Mouse (Mus musculus) ovary, postnatal 10 days (tissue): Measurements from ENCODE around the gene Prdx2.
A peak's percentile ranks its signal among the peaks of the same experiment; 100 is the strongest.

Source experiments
- DNase-seq: peaks from one replicate; pipeline ENCODE4 v3.0.0; 2022; ENCODE audit warnings: low spot score

Gene Prdx2

DNA sequence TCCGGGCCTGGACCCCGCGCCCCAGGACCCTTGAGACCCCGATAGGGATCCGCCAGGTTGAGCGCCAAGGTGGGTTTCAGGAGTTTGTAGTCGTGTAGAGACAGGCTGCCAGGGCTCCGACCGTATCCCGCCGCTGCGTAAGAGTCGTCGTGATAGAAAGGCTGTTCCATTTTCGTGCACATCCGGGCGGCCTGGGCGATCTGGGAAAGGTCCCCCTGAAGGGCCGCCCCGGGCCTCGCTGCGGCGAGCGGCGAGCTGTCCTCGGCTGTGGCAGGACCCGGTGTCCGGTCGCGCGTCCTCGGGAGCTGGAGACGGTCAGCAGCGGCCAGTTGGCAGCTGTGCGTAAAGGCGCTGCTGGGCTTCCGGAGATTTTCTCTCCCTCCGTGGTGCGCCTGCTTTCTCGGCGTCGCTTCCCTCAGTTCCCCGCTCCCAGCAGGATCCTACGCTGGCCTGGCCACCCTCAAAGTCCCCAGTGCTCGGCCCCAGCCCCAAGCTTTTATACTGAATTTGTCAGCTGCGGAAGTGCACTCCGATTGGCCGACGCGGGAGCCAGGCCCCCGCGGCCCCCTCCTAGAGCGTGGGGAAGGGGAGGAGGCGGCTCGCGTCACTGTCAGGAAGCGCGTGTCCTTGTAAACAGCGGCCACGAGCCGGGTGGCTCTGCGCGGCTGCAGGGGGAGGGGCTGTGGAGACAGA, 9.0 kb downstream of the Prdx2 start, which contains the start of gene Junb:
TSS of gene Junb (minus strand) at position 471 of the 693 bp plus-strand sequence.
- peak; percentile 94 for DNase-seq

DNA sequence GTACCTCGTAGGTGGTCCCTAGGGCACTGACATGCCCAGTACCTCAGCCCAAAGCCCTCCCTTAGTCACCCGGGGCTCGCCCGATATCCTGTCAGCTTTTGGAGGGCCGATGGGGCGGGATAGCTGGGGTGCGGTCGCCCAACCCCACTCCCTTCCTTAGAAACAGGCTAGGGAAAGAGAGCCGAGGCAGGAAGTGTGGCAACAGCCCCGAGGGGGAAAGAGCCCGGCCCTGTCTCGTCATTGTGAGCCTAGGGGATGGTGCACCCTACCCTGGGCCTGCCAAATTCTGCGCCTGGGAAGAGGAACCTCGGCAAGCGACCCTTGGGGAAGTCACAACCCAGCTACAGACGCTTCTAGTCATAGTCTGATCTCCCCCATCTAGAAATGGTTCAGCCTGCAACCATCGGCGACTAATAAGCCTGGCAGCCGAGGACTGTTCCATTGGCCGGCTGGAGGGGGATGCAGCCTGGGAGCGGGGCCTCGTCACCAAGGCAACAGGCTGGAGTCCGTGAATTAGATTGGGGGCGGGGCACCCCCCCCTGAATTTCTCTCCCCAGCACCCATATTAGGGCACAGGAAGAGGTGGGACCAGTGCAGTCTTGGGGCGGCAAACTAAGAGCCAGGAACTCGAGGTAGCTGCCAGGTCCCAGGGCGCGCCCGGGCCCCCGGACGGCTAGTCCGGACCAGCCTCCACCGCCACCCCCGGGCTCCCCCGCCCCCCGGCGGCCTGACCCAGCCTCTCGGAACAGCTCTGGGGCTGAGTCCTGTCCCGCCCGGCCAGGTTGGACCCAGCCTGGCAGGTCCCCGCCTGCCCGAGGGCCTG, 10.4 kb downstream of the Prdx2 start:
- DNase-seq, result peak; percentile 76

DNA sequence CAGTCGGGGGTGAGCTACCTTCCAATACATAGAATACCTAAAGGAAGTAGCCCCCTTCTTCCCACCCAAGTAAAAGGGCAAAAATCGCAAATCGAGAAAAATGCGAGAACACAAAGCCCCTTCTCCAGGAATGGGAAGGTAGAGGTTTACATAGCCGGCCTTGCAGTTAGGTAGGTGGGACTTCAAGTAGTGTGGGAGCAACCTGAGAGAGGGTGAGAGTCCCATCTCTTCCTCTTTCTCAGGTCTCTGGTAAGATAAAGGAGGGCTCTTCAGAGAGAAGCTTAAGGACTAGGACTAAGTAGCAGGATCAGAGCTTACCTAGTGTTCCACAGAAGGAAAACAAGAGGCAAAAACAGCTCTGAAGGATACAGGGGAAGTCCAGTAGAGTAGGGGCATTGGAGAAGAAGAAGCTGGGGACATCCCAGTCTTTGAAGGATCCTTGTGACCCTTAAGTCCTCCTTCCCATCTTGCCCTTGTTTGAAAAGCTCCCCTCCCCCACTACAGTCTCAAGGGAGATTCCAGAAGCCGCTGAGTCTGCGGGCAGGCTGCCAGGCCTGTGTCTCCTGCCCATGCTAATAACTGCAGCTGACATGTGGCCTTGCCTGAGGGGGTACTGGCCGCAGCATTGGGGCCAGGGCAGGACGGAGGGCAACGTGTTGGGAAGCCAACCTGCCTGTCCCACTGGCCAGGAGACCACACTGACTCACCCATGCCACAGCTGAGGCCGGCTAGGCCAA, 11.4 kb downstream of the Prdx2 start:
- DNase-seq, result no peak

DNA sequence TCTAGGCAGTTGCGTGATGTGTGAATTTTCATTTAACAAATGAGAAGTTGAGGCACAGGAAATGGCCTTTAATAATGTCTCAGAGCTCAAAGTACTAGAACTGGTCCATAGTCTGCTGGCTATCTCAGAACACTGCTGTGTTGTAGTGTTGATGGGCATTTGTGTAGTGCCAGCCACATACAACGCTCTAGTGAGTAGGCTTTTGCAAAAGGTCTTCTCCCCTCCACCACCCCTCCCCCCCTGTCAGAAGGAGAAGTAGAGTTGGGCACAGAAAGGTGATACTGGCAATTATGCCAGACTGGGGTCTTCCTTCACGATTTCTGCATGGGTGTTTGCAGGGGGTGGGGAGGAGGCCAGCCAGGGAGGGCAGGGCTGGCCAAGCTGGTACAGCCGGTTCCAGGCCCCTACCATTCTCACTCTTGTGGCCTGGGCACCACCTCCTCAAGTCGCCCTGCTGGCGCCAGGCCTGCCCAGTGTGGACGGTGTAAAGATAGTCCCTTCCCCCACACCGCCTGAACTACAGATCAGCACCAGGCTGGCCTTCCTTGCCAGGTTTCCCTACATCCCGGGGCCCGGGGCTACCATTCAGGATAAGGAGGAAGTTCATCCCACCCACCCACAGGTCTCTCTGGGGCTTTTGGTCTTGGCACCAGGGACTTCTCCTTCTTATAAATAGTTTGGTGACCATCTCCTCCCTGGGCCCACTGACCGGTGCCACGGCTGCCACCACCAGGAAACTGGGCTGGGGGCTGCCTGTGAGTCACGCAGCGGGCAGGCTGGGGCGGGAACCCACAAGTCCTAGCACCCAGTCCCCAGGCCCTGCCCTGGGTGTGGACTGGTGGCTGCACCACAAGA, 12.5 kb downstream of the Prdx2 start:
- no peak for DNase-seq

DNA sequence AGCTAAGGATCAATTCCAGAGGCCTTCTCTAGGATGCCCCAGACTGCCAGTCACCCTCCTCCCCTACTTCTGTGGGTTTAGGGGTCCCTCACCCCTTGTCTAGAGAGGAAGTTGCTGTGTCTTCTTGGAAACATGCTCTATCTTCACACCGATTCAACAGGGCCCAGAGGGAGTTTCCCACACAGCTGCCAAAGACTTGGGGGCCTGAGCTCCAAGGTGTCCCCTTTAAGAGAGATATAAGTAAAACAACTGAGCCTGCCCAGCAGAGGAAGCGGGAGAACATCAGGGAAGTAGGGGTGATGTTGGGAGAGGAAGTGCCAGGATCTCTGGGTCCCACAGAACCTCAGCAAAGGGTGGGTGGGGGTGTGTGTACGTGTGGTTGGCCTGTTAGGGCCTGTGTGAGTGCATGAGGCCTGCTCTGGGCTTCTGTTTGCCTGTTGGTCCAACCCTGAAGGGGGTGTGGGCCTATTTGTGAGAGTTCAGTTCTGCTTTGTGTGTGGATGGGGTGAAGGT, 13.2 kb downstream of the Prdx2 start:
- no peak for DNase-seq

DNA sequence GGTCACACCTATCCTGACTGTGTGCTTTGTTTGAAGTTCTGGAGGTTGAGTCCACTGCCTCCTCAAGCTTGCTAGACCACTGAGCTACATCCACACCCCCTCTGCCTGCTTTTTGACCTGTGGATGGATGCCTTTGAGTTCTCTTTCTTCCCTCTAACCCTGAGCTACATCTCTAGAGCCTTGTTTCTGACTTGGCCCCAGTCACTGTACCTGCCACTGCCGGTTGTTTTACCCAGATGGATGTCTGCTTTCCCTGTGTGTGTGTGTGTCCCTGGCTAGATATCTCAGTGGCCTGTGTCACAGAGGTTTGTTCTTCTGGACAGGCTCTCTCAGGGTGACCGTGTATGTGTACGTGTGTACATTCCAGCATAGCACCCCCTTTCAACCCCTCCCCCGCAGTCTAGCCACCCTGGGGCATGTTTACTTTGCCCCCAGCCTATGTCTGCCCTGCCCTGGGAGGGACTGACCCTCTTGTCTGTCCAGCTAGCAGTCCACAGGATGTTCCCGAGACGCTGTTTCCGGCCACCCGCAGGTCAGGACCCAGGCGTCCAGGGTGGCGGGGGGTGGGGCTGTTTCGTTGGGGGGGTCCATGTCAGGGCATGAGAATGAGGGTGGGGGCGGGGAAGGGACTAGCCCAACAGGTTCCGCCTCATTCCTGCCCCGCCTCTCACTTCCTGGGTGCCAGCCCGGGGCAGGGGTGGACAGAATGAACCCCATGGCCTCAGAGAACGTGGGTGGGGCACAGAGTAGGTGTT, 15.1 kb downstream of the Prdx2 start:
- no peak for DNase-seq

DNA sequence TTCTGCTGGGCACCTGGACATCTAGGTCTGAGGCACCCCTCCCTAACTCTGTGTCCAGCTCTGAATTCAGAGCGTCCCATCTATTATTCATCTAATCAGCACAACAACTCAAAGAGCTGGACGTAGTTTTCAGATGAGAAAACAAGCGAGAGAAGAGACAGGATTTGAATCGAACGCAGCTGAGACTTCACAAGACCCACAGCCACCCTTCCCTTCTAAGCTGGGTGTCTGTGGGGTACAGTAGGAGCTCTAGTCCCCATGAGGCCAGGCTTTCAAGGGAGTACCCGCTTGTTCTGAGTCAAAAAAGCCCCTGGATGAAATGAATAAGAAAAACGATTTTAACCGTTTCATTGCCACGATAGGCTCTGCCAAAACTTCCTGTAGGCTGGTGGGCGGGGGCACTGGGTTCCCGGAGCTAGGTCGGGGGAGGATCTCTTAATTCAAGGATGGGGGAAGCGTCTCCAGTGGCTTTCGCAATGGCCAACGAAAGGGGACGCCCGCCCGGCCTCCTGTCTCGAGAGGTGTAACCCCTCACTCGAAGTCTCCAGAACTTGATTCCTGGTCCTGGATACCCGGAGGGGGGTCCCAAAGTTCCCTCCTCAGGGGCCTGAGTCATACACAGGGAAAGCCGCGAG, 15.8 kb downstream of the Prdx2 start:
- no peak for DNase-seq

DNA sequence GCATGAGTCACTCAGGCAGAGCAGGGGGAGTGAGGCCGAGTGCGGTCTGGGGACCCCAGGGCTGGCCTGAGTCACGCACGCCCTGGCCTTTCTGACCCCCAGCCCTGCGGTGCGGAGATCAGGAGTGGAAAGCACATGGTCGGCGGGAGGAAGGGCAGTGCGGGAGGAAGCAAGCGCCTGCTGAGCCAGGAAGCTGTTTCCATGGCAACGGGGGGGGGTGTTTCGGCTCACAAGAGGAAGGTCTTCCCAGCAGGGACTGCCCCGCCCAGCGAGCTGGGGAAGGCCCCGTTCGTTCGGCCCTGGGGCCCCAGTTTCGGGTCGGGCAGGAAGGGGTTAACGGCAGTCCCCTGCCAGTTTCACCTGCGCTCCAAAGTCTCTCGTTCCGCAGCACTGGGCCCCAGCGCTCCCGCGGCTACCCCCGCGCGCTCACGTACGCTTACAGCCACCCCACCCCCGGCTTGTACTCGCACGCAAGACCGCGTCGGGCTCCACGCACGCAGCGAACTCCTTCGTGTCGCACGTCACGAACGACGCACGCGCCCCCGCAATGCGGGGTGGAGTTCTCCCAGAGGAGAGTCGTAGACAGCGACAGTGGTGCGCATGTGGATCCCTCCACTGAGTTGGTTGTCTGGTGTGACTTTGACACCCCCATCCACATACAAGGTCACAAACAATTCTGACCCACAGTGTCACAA, 16.4 kb downstream of the Prdx2 start:
- DNase-seq, result no peak

DNA sequence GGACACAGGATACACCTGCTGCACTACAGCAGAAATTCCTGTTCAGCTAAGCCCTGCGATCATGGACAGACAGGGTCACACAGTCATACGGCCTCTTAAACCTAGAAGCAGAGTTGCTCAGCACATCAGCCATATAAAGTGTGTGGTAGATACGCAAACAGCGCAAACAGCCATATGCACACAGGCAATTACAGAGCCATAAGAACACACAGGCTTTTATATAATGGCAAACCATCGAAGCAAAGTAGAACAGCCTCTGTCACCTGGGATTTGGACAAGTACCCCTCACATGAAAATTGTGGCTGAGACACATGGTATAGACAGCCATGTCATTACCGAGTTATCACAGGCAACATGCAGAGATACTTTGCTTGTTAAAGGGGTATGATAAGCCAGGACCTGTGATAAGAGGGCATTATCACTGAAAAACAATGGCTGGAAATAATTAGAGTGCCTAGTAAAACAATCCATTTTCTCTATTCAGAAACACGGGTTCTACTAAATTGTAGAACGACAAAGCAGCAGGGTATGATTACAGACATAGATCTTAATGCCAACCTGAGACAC, 17.1 kb downstream of the Prdx2 start:
- no peak for DNase-seq

DNA sequence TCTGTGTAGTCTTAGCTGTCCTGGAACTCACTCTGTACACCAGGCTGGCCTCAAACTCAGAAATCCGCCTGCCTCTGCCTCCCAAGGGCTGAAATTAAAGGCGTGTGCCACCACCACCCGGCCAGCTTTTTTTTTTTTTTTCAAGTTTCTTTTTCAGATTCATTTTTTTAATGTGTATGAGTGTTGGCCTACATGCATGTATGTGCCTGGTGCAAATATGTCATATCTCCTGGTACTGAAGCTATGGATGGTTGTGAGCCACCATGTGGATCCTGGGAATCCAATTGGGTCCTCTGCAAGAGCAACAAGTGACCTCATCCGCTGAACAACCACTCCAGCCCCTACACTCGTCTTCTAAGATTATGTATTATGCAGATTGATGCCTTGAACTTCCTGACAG, 18.0 kb downstream of the Prdx2 start:
- DNase-seq, result no peak

DNA sequence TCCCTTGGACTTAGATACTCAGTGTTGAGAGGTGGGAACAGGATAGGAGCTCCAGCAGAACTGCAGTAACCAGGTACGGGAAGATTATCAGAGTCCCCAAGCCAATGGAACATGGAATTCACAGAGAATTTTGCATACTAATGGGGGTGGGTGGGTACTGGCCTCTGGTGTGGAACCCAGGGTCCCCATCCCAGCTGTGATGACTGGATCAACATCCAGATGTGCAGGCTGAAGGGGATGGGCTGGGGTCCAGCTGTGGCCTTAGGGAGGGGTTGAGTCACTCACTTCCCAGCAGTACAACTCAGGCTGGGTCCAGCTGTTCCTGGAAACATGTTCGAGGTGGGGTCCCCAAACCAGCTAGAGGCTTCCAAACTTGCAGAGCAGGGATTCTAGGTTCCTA, 18.5 kb downstream of the Prdx2 start:
- no peak for DNase-seq

DNA sequence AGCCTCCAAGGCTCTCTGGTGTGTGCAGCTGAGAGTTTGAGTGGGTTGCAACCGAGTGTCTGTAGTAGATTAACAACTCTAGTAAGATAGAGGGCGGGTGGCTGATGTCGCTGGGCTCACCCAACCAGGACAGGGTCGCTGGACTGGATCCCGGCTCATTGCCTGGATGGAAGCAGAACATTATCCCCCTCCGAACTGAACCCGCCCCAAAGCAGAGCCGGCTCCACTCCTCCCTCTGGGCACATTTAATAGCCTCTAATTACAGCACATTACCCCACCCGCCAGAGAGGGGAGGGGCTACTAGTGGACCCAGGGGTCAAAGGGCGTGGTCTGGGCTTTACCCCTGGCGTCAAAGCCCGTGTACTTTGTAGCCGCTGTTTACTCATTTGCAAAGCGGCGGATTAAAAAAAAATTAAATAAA, 19.9 kb downstream of the Prdx2 start:
- DNase-seq, result no peak

DNA sequence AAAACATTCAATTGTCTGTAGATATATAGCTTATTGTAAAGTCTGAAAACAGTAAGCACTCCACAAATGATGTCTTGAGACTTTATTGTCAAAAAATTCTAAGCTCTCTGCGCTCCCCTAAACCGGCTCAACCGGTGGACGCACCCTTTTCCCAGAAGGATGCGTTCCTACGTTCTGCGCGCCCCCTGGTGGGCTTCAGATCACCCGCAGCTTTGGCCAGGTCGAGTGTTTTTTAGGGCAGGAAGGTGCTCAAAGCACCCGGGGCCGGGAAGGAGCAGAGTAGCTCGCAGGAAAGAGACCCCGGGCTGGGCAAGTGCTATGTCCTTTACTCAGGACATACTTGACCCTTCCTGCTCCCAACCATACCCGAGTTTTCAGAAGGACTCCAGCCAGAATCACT, 20.4 kb downstream of the Prdx2 start:
- DNase-seq, result peak; percentile 86

DNA sequence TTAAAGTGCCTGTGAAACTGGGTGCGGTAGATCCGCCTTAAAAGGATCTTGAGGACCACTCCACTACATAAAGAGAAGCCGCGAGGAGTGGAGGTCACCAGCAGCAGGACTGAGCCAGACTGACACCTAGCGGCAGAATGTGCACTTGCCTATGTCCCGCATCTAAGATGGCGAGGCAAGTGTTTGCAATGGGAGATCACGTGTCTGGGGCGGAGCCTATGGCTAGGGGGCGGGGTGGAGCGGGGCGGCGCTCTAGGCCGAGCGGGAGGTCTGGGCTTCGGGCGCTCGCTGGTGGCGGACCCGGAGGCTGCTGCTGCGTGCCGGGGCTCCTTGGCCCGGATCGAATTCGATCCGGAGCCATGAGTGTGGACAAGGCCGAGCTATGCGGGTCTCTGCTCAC, 21.0 kb downstream of the Prdx2 start, which contains the start of gene Hook2:
TSS of gene Hook2 (plus strand) at position 255 of the 400 bp plus-strand sequence.
- peak; percentile 79 for DNase-seq

DNA sequence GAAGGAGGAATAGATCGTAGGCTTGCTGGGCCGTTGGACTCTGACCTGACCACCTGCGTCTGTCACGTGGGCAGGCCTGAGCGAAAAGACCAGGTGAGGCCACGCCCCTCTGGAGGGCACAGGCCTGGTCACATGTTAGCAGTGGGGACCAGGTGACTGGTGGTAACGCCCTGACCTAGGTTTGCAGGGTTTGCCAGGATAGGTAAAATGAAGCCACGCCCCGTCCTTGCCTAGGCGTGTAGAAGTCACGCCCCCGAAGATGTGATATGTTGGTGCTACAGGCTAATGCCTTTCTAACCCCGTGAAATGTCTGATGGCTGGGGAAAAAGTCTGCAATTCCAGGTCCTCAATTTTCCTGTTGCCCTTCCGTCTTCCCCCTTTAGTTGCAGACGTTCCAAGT, 21.4 kb downstream of the Prdx2 start:
- no peak for DNase-seq

DNA sequence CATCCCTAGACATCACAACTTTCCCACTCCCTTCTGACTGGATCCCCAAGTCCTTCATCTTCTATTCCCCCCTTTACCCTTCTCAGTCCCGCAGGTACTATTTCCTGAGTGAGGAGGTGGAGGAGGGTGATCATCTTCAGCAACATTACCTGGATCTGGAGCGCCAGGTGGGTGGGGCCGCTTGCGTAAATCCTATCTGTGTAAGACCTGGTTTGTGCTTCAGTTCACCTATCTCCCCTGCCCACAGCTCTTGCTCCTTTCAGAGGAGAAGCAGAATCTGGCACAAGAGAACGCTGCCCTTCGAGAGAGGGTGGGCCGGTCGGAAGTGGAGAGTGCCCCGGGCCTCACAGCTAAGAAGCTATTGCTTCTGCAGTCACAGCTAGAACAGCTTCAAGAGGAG, 25.0 kb downstream of the Prdx2 start:
- no peak for DNase-seq

DNA sequence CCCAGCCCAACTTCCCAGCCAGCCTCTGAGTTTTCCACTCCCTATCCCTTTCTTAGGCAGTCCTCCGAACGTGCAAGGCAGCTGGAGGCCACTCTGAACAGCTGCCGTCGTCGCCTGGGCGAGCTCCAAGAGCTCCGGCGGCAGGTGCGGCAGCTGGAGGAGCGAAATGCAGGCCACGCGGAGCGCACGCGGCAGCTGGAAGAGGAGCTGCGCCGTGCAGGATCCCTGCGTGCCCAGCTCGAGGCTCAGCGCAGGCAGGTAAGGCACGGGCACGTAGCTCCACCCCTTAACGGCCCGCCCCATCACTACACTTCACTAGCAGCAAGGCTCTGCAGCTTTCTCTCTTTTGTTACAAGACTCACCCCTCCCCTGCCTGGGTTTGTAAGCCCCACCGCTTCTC, 26.3 kb downstream of the Prdx2 start:
- no peak for DNase-seq

DNA sequence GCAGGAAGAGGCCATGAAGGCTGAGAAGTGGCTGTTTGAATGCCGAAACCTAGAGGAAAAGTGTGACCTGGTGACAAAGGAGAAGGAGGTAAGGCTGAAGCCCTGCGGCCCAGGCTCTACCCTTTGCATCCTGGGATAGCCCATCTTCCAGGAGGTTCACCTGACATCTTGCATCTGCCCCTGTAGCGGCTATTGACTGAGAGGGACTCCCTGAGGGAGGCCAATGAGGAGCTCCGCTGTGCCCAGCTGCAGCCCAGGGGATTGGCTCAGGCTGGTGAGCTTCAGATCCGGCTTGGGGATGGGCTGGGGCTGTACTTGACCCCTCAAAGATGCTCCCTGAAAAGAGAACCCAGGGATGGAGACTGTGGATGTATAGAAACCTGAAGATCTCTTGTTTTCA, 27.6 kb downstream of the Prdx2 start:
- DNase-seq, result no peak

DNA sequence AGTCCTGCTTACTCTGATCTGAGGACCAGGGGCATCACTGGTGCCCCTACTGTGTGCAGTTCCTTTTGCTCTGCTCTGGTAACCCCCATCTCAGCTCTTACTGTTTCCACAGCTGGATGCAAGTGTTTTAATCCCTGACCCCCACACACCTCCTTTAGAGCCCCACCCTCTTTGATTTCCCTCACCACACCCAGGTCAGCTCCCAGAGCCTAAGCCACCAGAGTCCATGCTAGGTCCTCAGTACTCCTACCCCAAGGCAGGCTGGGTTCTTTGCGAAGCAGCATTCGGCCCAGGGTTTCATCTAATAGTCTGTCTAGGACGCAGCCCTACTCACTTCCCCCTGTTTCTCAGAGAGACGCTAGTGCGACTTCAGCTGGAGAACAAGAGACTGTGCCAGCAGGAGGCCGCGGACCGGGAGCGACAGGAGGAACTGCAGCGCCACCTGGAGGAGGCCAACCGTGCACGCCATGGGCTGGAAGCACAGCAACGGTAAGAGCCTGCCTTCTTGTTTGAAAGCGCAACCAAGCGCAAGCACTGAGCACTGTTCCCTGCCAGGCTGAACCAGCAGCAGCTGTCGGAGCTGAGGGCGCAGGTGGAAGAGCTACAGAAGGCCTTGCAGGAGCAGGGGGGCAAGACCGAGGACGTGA, 28.4 kb downstream of the Prdx2 start:
- no peak for DNase-seq
